Mouse (Mus musculus): ENCODE measurements around the gene Irf8.
"Not testable (repeated sequence)": the region's sequence is repeated elsewhere in the genome, so short reads cannot be mapped to it uniquely, and the experiment has no call there.

Irf8 gene

GRCm38 (mm10) chr8:120795944-120796635 lies 59.9 kb downstream of the Irf8 start:
- in situ Hi-C loops (cut with MboI) = no loop called here

- in situ Hi-C loops (cut with MboI) = no loop called here
Measured at GRCm38 (mm10) chr8:120797019-120797727, 61.0 kb downstream of the Irf8 start.

GRCm38 (mm10) chr8:120800308-120800865 lies 64.2 kb downstream of the Irf8 start:
- in situ Hi-C loops (cut with MboI) = no loop called here

DNA sequence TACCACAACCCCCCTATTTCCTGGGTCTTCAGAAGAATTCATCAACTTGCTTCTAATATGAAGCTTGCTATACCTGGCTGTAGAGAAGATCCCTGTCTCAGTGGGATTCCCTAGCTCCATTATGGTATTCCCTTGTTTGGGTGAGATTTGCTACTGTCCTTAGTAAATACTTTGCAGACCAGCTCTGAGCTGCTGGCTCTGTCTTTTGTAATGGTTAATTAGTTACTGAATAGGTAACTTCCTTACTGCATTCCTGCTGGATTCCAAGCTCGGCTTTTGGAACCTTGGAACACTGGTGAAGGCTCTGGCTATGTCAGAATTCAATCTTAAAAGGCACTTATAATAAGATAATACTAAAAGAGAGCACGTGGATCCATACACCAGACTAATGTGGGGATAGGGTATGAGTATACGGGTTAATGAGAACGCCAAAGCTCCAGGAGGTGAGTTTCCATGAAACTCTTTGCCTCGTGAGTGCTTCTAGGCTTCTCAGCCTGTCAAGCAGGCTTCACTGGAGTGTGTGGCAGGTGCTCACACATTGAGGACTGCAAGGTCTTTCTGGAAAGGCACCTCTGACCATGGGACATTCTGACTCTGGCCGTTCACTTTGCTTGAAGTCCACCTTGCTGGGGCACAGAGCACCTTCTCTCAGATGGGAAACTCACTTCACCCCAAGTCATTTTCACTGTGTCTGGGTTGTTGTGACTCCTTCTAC lies 67.7 kb downstream of the Irf8 start:
- in situ Hi-C loops (cut with MboI) = not testable (repeated sequence)

DNA sequence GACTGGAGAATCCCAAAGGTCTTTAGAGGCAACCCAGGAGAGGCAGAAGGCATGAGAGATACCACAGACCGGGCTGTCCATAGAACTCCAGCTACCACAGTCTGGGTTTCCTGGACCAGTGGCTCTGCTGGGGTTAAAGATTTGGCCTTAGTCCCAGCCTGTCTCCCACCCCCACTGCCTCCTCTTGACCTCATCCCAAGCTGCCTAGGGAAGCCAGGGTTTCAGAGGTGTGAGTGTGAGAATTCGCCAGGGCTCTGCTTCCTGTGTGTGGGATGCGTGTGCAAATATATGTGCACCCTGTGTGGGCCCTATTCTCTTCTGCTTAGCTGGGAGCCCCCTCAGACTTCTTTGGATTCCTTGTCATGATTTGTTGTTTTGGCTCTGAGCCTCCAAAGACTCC lies 68.6 kb downstream of the Irf8 start:
- in situ Hi-C loops (cut with MboI) = no loop called here
